Mouse (Mus musculus): Measurements from ENCODE around the gene Rbx1. TPM values are rescaled to one million over a fixed set of nuclear protein-coding genes. Genes with fewer than 3 reads are reported as not detected.

Gene Rbx1
- 271 TPM for polyA plus RNA-seq (2017; shearing (Covaris generic))

DNA sequence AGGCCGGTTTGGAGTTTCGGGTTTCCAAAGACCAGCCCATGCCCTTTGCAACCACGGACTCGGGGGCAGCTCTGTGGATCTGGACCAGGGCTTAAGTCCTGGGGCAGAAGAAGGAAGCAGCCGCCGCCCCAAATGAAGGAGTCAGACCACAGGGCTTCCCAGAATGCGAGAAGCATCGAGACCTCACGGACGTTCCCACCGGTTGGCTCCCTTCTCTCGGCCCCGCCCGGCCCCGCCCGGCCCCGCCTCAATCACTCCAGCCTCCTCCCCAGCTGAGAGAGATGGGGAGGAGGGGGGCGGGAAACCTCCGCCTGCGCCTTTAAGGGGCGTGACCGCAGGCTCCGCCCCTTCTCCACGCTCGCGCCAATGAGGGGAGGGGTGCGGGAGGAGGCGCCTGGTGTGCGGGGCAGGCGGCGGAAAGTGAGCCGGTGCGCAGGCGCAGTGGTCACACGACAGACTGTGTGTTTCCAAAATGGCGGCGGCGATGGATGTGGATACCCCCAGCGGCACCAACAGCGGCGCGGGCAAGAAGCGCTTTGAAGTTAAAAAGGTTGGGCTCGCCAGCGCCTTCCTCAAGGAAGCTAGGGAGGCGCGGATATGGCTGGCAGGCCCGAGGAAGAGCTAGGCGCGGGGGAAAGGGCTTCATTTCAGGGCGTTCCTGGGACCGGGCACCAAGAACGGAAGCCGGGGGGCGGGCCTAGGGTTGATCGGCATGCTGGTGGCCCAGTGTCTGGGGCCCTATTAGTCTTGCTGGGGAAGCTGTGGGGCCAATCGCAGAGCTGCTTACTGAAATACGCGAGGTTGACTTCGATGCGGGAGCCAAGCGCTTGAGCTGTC lies at the start of gene Rbx1:
Rbx1 (plus strand) TSS at position 396 of the 837 bp plus-strand sequence.

Other genes starting within 250 kb of the Rbx1 start
- not detected for gene Mchr1, start 230.8 kb upstream of the Rbx1 start, polyA plus RNA-seq (2017; shearing (Covaris generic))
- 50.6 TPM for gene Slc25a17, start 105.5 kb upstream of the Rbx1 start, polyA plus RNA-seq (2017; shearing (Covaris generic))
- 89.3 TPM for gene St13, start 66.2 kb upstream of the Rbx1 start, polyA plus RNA-seq (2017; shearing (Covaris generic))
- 5.9 TPM for gene Xpnpep3, start 66.2 kb upstream of the Rbx1 start, polyA plus RNA-seq (2017; shearing (Covaris generic))
- gene Dnajb7, start 58.0 kb upstream of the Rbx1 start, polyA plus RNA-seq (2017; shearing (Covaris generic)) = 1.6 TPM
- 34.3 TPM for gene Ep300, start 119.1 kb downstream of the Rbx1 start, polyA plus RNA-seq (2017; shearing (Covaris generic))
- 25.9 TPM for gene L3mbtl2, start 197.6 kb downstream of the Rbx1 start, polyA plus RNA-seq (2017; shearing (Covaris generic))
- 0.32 TPM for gene Chadl, start 231.0 kb downstream of the Rbx1 start, polyA plus RNA-seq (2017; shearing (Covaris generic))

Measured in effector memory CD4-positive, alpha-beta T cell, adult 7 months (primary cell).